Mouse (Mus musculus) CH12.LX (cell line): ENCODE results near the gene Fam133b. TPM values are rescaled to one million over a fixed set of nuclear protein-coding genes. Genes with fewer than 3 reads are reported as not detected.

ENCODE experiments used
- DNase-seq: peaks from one replicate; pipeline ENCODE4 v3.0.0-alpha.2; 2013; ENCODE audit errors: extremely low read depth
- H3K27ac ChIP-seq: 2 replicates; pipeline ENCODE4 v1.5.1; 2012; ENCODE audit warnings: low read depth, mild to moderate bottlenecking, control low read depth, moderate library complexity; ENCODE audit not compliant: insufficient read depth
- H3K27me3 ChIP-seq: replicated peaks from 2 replicates; pipeline ENCODE3; 2012; ENCODE audit warnings: inconsistent platforms
- H3K36me3 ChIP-seq, 2 experiments: replicated peaks in 1 of 2; 2 replicates each; pipeline versions ENCODE3 to v1.6.1; 2012; ENCODE audit warnings: inconsistent platforms in 1 of 2, low read length in 1 of 2, mild to moderate bottlenecking in 1 of 2, mixed read lengths in 1 of 2, moderate library complexity in 1 of 2; ENCODE audit not compliant: control insufficient read depth in 1 of 2, insufficient read depth in 1 of 2
- H3K4me1 ChIP-seq, 2 experiments: 2 replicates each; pipeline ENCODE4 v1.6.1; 2012; ENCODE audit warnings: inconsistent platforms in 1 of 2, moderate library complexity in 1 of 2; ENCODE audit not compliant: insufficient read depth in 2 of 2, control insufficient read depth in 1 of 2
- H3K4me2 ChIP-seq: 2 replicates; pipeline ENCODE4 v1.6.1; 2012; ENCODE audit warnings: low read depth, mild to moderate bottlenecking, control low read depth; ENCODE audit not compliant: poor library complexity, insufficient read depth, severe bottlenecking
- H3K4me3 ChIP-seq, 3 experiments: fragments of 150-350 bp in 1 of 3; sonication (generic) in 1 of 3; replicated peaks in 1 of 3; 2 replicates each; pipeline versions ENCODE3 to v1.5.1; 2011 to 2012; ENCODE audit warnings: low read depth in 2 of 3, low read length in 2 of 3, mild to moderate bottlenecking in 2 of 3, moderate library complexity in 2 of 3, control low read depth in 1 of 3, improper control_type of control experiment in 1 of 3, inconsistent platforms in 1 of 3, mixed read lengths in 1 of 3; ENCODE audit not compliant: poor library complexity in 1 of 3
- H3K79me2 ChIP-seq: replicated peaks from 2 replicates; pipeline ENCODE4 v1.6.1; 2012; ENCODE audit warnings: mild to moderate bottlenecking, moderate library complexity; ENCODE audit not compliant: control insufficient read depth, poor library complexity, insufficient read depth, severe bottlenecking; ENCODE audit errors: extremely low read depth
- H3K9ac ChIP-seq: 2 replicates; pipeline ENCODE4 v1.6.1; 2012; ENCODE audit warnings: low read depth, mild to moderate bottlenecking, control low read depth, moderate library complexity; ENCODE audit not compliant: insufficient read depth
- H3K9me3 ChIP-seq: replicated peaks from 2 replicates; pipeline ENCODE3; 2012; ENCODE audit warnings: low read length, inconsistent platforms, mixed read lengths
- BHLHE40 ChIP-seq: IDR thresholded peaks from 2 replicates; pipeline ENCODE4 v1.6.1; 2011; ENCODE audit warnings: mild to moderate bottlenecking, low read depth, low read length, improper control_type of control experiment
- CHD1 ChIP-seq: IDR thresholded peaks from 2 replicates; pipeline ENCODE4 v1.6.1; 2012; ENCODE audit warnings: low read depth, low read length, improper control_type of control experiment, inconsistent platforms
- CHD2 ChIP-seq: IDR thresholded peaks from 2 replicates; pipeline ENCODE4 v1.6.1; 2011; ENCODE audit warnings: low read length, improper control_type of control experiment
- E2F4 ChIP-seq: IDR thresholded peaks from 2 replicates; pipeline ENCODE4 v1.6.1; 2011; ENCODE audit warnings: low read depth, low read length, improper control_type of control experiment; ENCODE audit not compliant: insufficient replicate concordance
- ELF1 ChIP-seq: IDR thresholded peaks from 2 replicates; pipeline ENCODE4 v1.6.1; 2014; ENCODE audit warnings: low read depth, mild to moderate bottlenecking, inconsistent platforms, low read length, improper control_type of control experiment
- EP300 ChIP-seq: IDR thresholded peaks from 2 replicates; pipeline ENCODE4 v1.6.1; 2011; ENCODE audit warnings: low read length, improper control_type of control experiment
- IRF4 ChIP-seq: IDR thresholded peaks from 2 replicates; pipeline ENCODE4 v1.6.1; 2014; ENCODE audit warnings: low read depth, mild to moderate bottlenecking, inconsistent platforms, low read length, improper control_type of control experiment
- JUND ChIP-seq: conservative IDR thresholded peaks from 2 replicates; pipeline ENCODE4 v1.6.1; 2011; ENCODE audit warnings: low read depth, low read length, improper control_type of control experiment
- KAT2A ChIP-seq: IDR thresholded peaks from 2 replicates; pipeline ENCODE4 v1.6.1; 2012; ENCODE audit warnings: low read length, improper control_type of control experiment, inconsistent platforms; ENCODE audit not compliant: insufficient replicate concordance
- MEF2A ChIP-seq: IDR thresholded peaks from 2 replicates; pipeline ENCODE4 v1.6.1; 2014; ENCODE audit warnings: low read depth, mild to moderate bottlenecking, inconsistent platforms, low read length, improper control_type of control experiment, borderline replicate concordance
- MXI1 ChIP-seq: IDR thresholded peaks from 2 replicates; pipeline ENCODE4 v1.6.1; 2011; ENCODE audit warnings: mild to moderate bottlenecking, low read depth, low read length, improper control_type of control experiment
- MYC ChIP-seq: IDR thresholded peaks from 2 replicates; pipeline ENCODE4 v1.6.1; 2011; ENCODE audit warnings: low read depth, mild to moderate bottlenecking, improper control_type of control experiment, low read length
- NELFE ChIP-seq: IDR thresholded peaks from 2 replicates; pipeline ENCODE4 v1.6.1; 2011; ENCODE audit warnings: low read depth, low read length, improper control_type of control experiment
- NRF1 ChIP-seq: IDR thresholded peaks from 2 replicates; pipeline ENCODE4 v1.6.1; 2014; ENCODE audit warnings: low read depth, mild to moderate bottlenecking, inconsistent platforms, low read length, improper control_type of control experiment, moderate library complexity
- PAX5 ChIP-seq: IDR thresholded peaks from 2 replicates; pipeline ENCODE4 v1.6.1; 2012; ENCODE audit warnings: low read length, inconsistent platforms, mixed read lengths
- POLR2A ChIP-seq: IDR thresholded peaks from 2 replicates; pipeline ENCODE4 v1.6.1; 2011; ENCODE audit warnings: low read depth, mild to moderate bottlenecking, improper control_type of control experiment, low read length
- RAD21 ChIP-seq: IDR thresholded peaks from 2 replicates; pipeline ENCODE4 v1.6.1; 2011; ENCODE audit warnings: low read depth, mild to moderate bottlenecking, low read length, improper control_type of control experiment, moderate library complexity
- RCOR1 ChIP-seq: conservative IDR thresholded peaks from 2 replicates; pipeline ENCODE4 v1.6.1; 2012; ENCODE audit warnings: low read depth, mild to moderate bottlenecking, inconsistent platforms, low read length, improper control_type of control experiment
- UBTF ChIP-seq: IDR thresholded peaks from 2 replicates; pipeline ENCODE4 v1.6.1; 2012; ENCODE audit warnings: low read depth, mild to moderate bottlenecking, inconsistent platforms, low read length, improper control_type of control experiment, moderate library complexity
- USF1 ChIP-seq: IDR thresholded peaks from 2 replicates; pipeline ENCODE4 v1.6.1; 2014; ENCODE audit warnings: low read depth, mild to moderate bottlenecking, inconsistent platforms, low read length, improper control_type of control experiment
- USF2 ChIP-seq: conservative IDR thresholded peaks from 2 replicates; pipeline ENCODE4 v1.6.1; 2011; ENCODE audit warnings: low read depth, low read length, improper control_type of control experiment
- ZKSCAN1 ChIP-seq: IDR thresholded peaks from 2 replicates; pipeline ENCODE4 v1.6.1; 2012; ENCODE audit warnings: low read depth, inconsistent platforms, low read length, improper control_type of control experiment, borderline replicate concordance
- ZMIZ1 ChIP-seq: IDR thresholded peaks from 2 replicates; pipeline ENCODE4 v1.6.1; 2012; ENCODE audit warnings: low read depth, mild to moderate bottlenecking, inconsistent platforms, low read length, improper control_type of control experiment
- ZNF384 ChIP-seq: IDR thresholded peaks from 2 replicates; pipeline ENCODE4 v1.6.1; 2012; ENCODE audit warnings: low read depth, low read length, improper control_type of control experiment, inconsistent platforms
- dilution Hi-C: fragments of 300-500 bp; cut with MboI; formaldehyde crosslinking; loops from 2 replicates; pipeline ENCODE4 v1.14.3; 2020; ENCODE audit warnings: low sequenced_read_pairs; ENCODE audit not compliant: extremely low pct_unique_long_range_greater_than_20kb, extremely low pct_ligation_motif_present
- in situ Hi-C: fragments of 300-500 bp; cut with MboI; formaldehyde crosslinking; loops from 3 replicates; pipeline ENCODE4 v1.14.3; 2019; ENCODE audit warnings: low sequenced_read_pairs, low pct_ligation_motif_present, low pct_unique_long_range_greater_than_20kb, mixed read lengths
- polyA plus RNA-seq: library from polyadenylated mRNA; unstranded; fragments of >175 nt; gene quantifications from 2 replicates; pipeline ENCODE4 v1.2.1, GENCODE M21; 2012; ENCODE audit warnings: low read depth; ENCODE audit not compliant: insufficient read length
- total RNA-seq, 2 experiments: library from RNA; depleted of rRNA; stranded (reverse); fragments of 300-350 nt in 1 of 2; fragments of >200 nt in 1 of 2; gene quantifications; 2 replicates each; pipeline ENCODE4 v1.2.3; 2012 to 2014

Fam133b gene
- total and polyA plus RNA-seq, 3 experiments: 23.2 to 66.1 (median 55.9) TPM

DNA sequence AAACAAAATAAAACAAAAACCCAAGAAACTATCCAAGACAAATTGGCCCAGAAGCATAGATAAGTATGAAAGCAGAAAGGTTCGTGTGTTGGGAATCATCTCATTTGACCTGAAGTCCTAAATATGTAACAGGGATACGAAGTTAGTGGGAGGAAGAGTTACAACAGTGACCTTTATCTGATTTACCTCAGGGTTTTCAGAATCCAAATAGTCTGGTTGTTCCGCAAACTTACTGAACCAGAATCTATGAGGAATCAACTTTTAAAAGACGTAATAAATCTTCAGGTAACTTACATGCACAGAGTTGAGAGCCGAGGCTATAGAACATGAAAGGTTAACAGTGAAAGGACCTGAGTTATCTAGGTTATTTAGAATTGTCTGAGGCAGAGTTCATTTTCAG, 55.1 kb downstream of the Fam133b start:
- TF ChIP-seq KAT2A: no peak
- no peak for TF ChIP-seq ZNF384
- TF ChIP-seq CHD2: no peak
- no peak for TF ChIP-seq ZKSCAN1
- TF ChIP-seq MYC: no peak
- no peak for TF ChIP-seq E2F4
- TF ChIP-seq POLR2A: no peak
- no peak for TF ChIP-seq RAD21
- no peak for TF ChIP-seq JUND
- TF ChIP-seq ZMIZ1: no peak
- no peak for TF ChIP-seq ELF1
- TF ChIP-seq BHLHE40: no peak
- TF ChIP-seq USF1: no peak
- TF ChIP-seq USF2: no peak
- TF ChIP-seq NRF1: no peak
- TF ChIP-seq IRF4: no peak
- TF ChIP-seq EP300: no peak
- no peak for TF ChIP-seq MXI1
- dilution Hi-C loops: no loop called here
- in situ Hi-C loops: no loop called here

DNA sequence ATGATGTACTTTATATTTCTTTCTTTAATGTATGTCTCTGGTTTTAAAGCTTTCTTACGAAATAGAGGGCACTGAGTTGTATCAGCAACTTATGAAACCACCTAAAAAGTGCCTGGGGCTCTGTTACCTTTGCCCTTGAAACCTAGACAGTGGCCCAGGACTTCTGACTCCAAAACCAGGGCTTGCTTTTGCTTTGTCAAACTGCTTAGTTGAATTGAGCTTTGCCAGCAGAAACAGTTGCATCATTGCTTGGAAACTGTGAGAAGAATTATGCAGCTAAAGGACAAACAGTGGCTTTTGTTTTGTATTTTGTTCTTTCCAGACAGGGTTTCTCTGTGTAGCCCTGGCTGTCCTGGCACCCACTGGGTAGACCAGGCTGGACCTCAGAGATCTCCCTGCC, 56.7 kb downstream of the Fam133b start:
- peaks cover 3% of the 10 kb centered on the region for H3K79me2 ChIP-seq
- dilution Hi-C loops (no loop called here), in situ Hi-C loops (no loop called here)
- no peaks in the 10 kb centered on the region for H3K27me3 ChIP-seq
- peaks cover 1 to 23% of the 10 kb centered on the region in 2 experiments for H3K36me3 ChIP-seq
- no peak overlapping the region for H3K4me3 ChIP-seq
- H3K27ac ChIP-seq: no peak overlapping the region
- no peaks in the 10 kb centered on the region for H3K9me3 ChIP-seq
- H3K4me1 ChIP-seq: peaks cover 0 to 8% of the 10 kb centered on the region in 2 experiments; a peak in 2 of 4 replicates
- H3K9ac ChIP-seq: no peak overlapping the region
- H3K4me2 ChIP-seq: no peak overlapping the region
- no peak for TF ChIP-seq E2F4
- TF ChIP-seq RCOR1: no peak
- TF ChIP-seq CHD1: no peak
- TF ChIP-seq NELFE: no peak
- TF ChIP-seq RAD21: no peak
- TF ChIP-seq MXI1: no peak
- no peak for TF ChIP-seq NRF1
- no peak for TF ChIP-seq PAX5
- no peak for TF ChIP-seq UBTF
- no peak for TF ChIP-seq MEF2A
- no peak for DNase-seq

More for the DNA sequence above, 55.1 kb downstream of the Fam133b start:
- DNase-seq: no peak
- Histone ChIP-seq H3K4me3 (no peak overlapping the region), H3K4me2 (no peak overlapping the region), H3K9me3 (no peaks in the 10 kb centered on the region), H3K79me2 (peaks cover 17% of the 10 kb centered on the region), H3K4me1 (peaks cover 0 to 18% of the 10 kb centered on the region in 2 experiments; a peak in 2 of 4 replicates), H3K27me3 (no peaks in the 10 kb centered on the region), H3K36me3 (peaks cover 0 to 17% of the 10 kb centered on the region in 2 experiments), H3K9ac (no peak overlapping the region), H3K27ac (no peak overlapping the region)
